Mouse (Mus musculus) intestine, postnatal 0 days (tissue): ENCODE measurements around the gene Rpl36al. TPM values are rescaled to one million over a fixed set of nuclear protein-coding genes. Genes with fewer than 3 reads are reported as not detected.

Source experiments
- ATAC-seq: fragments of 200-750 bp; cut with Nextera tagmentation; 2 replicates; pipeline ENCODE4 v1.8.0; 2017; ENCODE audit warnings: mild to moderate bottlenecking, moderate TSS enrichment, moderate library complexity
- H3K27ac ChIP-seq: fragments of 300-500 bp; sonication (generic); 2 replicates; pipeline ENCODE4 v1.5.1; 2014; ENCODE audit warnings: mild to moderate bottlenecking, low read depth, low read length, moderate library complexity
- H3K27me3 ChIP-seq: fragments of 300-500 bp; sonication (generic); replicated peaks from 2 replicates; pipeline ENCODE4 v1.6.1; 2014; ENCODE audit warnings: low read length, mixed read lengths; ENCODE audit not compliant: control insufficient read depth, insufficient read depth
- H3K36me3 ChIP-seq: fragments of 300-500 bp; sonication (generic); 2 replicates; pipeline ENCODE4 v1.6.1; 2014; ENCODE audit warnings: mild to moderate bottlenecking, moderate library complexity; ENCODE audit not compliant: control insufficient read depth, insufficient read depth
- H3K4me1 ChIP-seq: fragments of 300-500 bp; sonication (generic); replicated peaks from 2 replicates; pipeline ENCODE4 v1.6.1; 2014; ENCODE audit warnings: antibody characterized with exemption, low read length, mixed read lengths; ENCODE audit not compliant: control insufficient read depth, insufficient read depth
- H3K4me2 ChIP-seq: fragments of 300-500 bp; sonication (generic); replicated peaks from 2 replicates; pipeline ENCODE4 v1.6.1; 2014; ENCODE audit warnings: low read depth, mild to moderate bottlenecking, moderate library complexity
- H3K4me3 ChIP-seq: fragments of 300-500 bp; sonication (generic); 2 replicates; pipeline ENCODE4 v1.5.1; 2014; ENCODE audit warnings: low read depth, low read length
- H3K9ac ChIP-seq: fragments of 300-500 bp; sonication (generic); 2 replicates; pipeline ENCODE4 v1.6.1; 2014; ENCODE audit warnings: mild to moderate bottlenecking, low read depth, low read length
- H3K9me3 ChIP-seq: fragments of 300-500 bp; sonication (generic); 2 replicates; pipeline ENCODE4 v1.6.1; 2016; ENCODE audit warnings: mixed run types; ENCODE audit not compliant: control insufficient read depth
- CTCF ChIP-seq: sonication (generic); IDR thresholded peaks from 2 replicates; pipeline ENCODE4 v1.5.1; 2016; ENCODE audit warnings: low read depth, mild to moderate bottlenecking, control low read depth, antibody characterized with exemption, moderate library complexity
- WGBS: fragments of 180-500 bp; shearing (Covaris S2); extraction: QIAGEN DNeasy Blood & Tissue Kit; methylation state at CpG from one replicate; pipeline ENCODE4 v1.1.7; 2014; 5-methylcytosine and 5-hydroxymethylcytosine counted together
- polyA plus RNA-seq: library from polyadenylated mRNA; unstranded; fragments of >200 nt; fragmentation: Nextera tagmentation; extraction: Ambion mirVana; gene quantifications from 2 replicates; pipeline ENCODE4 v1.2.1, GENCODE M21; 2015

Gene Rpl36al
- polyA plus RNA-seq, 1 experiment from 2014 or later, result 628 TPM

GRCm38 (mm10) chr12:69207926-69208325 lies 24.0 kb upstream of the Rpl36al start:
- no peak overlapping the region for H3K4me3 ChIP-seq
- peaks cover 5% of the 10 kb centered on the region; the same call in 1 of the 2 replicates for H3K36me3 ChIP-seq
- no peak for TF ChIP-seq CTCF
- ATAC-seq, result no peak
- no peak overlapping the region for H3K27ac ChIP-seq
- 94% methylated on average over 7 of the region's 7 CpGs for WGBS
- no peak overlapping the region for H3K9ac ChIP-seq
- no peak overlapping the region for H3K4me2 ChIP-seq
- no peaks in the 10 kb centered on the region for H3K9me3 ChIP-seq
- H3K4me1 ChIP-seq, result no peaks in the 10 kb centered on the region
- no peaks in the 10 kb centered on the region for H3K27me3 ChIP-seq

GRCm38 (mm10) chr12:69207396-69207795 lies 23.5 kb upstream of the Rpl36al start:
- peaks cover 6% of the 10 kb centered on the region; the same call in 1 of the 2 replicates for H3K36me3 ChIP-seq
- H3K4me2 ChIP-seq, result no peak overlapping the region
- no peak overlapping the region for H3K9ac ChIP-seq
- H3K9me3 ChIP-seq, result no peaks in the 10 kb centered on the region
- WGBS, result 95% methylated on average over 8 of the region's 8 CpGs
- no peak overlapping the region for H3K4me3 ChIP-seq
- H3K27me3 ChIP-seq, result no peaks in the 10 kb centered on the region
- H3K4me1 ChIP-seq, result no peaks in the 10 kb centered on the region
- no peak overlapping the region for H3K27ac ChIP-seq
- no peak for ATAC-seq
- TF ChIP-seq CTCF, result no peak

- H3K27ac ChIP-seq, result no peak within 1 kb of the TSS
- peaks cover 20% of the 10 kb centered on the region; the same call in 1 of the 2 replicates for H3K36me3 ChIP-seq
- WGBS, result 73% methylated on average over 16 of the region's 16 CpGs
- H3K4me2 ChIP-seq, result no peak within 1 kb of the TSS
- H3K9ac ChIP-seq, result no peak within 1 kb of the TSS
- H3K9me3 ChIP-seq, result no peaks in the 10 kb centered on the region
- no peaks in the 10 kb centered on the region for H3K4me1 ChIP-seq
- no peak for ATAC-seq
- H3K27me3 ChIP-seq, result no peaks in the 10 kb centered on the region
- H3K4me3 ChIP-seq, result no peak within 1 kb of the TSS
- no peak for TF ChIP-seq CTCF
These were observed 20.4 kb upstream of the Rpl36al start, which contains the start of gene Gm49384 for GRCm38 (mm10) chr12:69204052-69204833. Gene Gm49384 (minus strand): TSS chr12:69204267.

DNA sequence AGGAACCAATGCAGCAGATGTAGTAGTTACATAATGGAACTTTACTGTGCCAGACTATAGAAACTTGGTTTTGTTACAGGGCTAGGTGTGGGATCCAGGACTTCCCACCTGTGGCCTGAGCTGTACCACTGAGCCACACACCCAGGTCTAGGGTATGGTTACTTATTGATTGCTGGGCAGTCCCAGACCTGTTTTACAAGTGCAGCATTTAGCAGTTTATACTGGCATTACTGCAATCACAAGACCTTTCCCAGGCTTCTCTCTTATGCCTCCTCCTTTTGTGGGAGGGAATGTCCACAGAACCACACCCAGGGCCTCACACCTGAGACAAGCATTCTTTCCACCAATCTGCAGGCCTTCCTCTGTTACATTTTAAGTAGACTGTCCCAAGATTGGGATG lies 15.1 kb upstream of the Rpl36al start:
- Histone ChIP-seq H3K27ac (no peak overlapping the region), H3K4me2 (peak overlapping the region; percentile 93; the same call in 1 of the 2 replicates), H3K27me3 (no peaks in the 10 kb centered on the region), H3K36me3 (peaks cover 15% of the 10 kb centered on the region; the same call in 1 of the 2 replicates), H3K4me3 (0 out of 2 replicates have a peak overlapping the region, but pooled peaks have one; percentile 96), H3K9me3 (no peaks in the 10 kb centered on the region), H3K4me1 (no peaks in the 10 kb centered on the region; the same call in 1 of the 2 replicates), H3K9ac (no peak overlapping the region)
- no peak for TF ChIP-seq CTCF
- ATAC-seq, result peak; percentile 61

GRCm38 (mm10) chr12:69198164-69198535 lies 14.3 kb upstream of the Rpl36al start, which contains the start of gene Dnaaf2:
Gene Dnaaf2 (minus strand): TSS chr12:69198429.
- Histone ChIP-seq H3K4me3 (peak within 1 kb of the TSS; percentile 96), H3K36me3 (peaks cover 15% of the 10 kb centered on the region; the same call in 1 of the 2 replicates), H3K9me3 (no peaks in the 10 kb centered on the region), H3K4me2 (peak within 1 kb of the TSS; percentile 93), H3K9ac (peak within 1 kb of the TSS; percentile 83), H3K27ac (peak within 1 kb of the TSS; percentile 89), H3K4me1 (no peaks in the 10 kb centered on the region; the same call in 1 of the 2 replicates), H3K27me3 (no peaks in the 10 kb centered on the region)
- 1% methylated on average over 18 of the region's 18 CpGs for WGBS
- ATAC-seq, result peak; percentile 31; the same call in 1 of the 2 replicates
- no peak for TF ChIP-seq CTCF

- peak; percentile 77 for ATAC-seq
- peak overlapping the region; percentile 89 for H3K27ac ChIP-seq
- whole genome bisulfite sequencing, result under 1% methylated on average over 94 of the region's 94 CpGs
- peak overlapping the region; percentile 96 for H3K4me3 ChIP-seq
- no peaks in the 10 kb centered on the region; the same call in 1 of the 2 replicates for H3K4me1 ChIP-seq
- peaks cover 15% of the 10 kb centered on the region; the same call in 1 of the 2 replicates for H3K36me3 ChIP-seq
- H3K9me3 ChIP-seq, result no peaks in the 10 kb centered on the region
- H3K4me2 ChIP-seq, result peak overlapping the region; percentile 93
- H3K9ac ChIP-seq, result peak overlapping the region; percentile 83
- no peaks in the 10 kb centered on the region for H3K27me3 ChIP-seq
- TF ChIP-seq CTCF, result peak; percentile 21; the same call in 1 of the 2 replicates
These were observed 13.7 kb upstream of the Rpl36al start for GRCm38 (mm10) chr12:69197378-69198163.
